Mouse (Mus musculus) heart, adult 2 months (tissue): ENCODE measurements at regions not wholly inside any gene's neighbourhood (a gene's known extent, or its start where the extent isn't known, plus 50 kb on each side); places are given as distances from the start of the nearest gene placed in this dataset.

Experiments used
- DNase-seq, 2 experiments: peaks; one replicate each; pipeline ENCODE4 v3.0.0; 2021
- H3K27ac ChIP-seq: fragments of 200-600 bp; 2 replicates; pipeline ENCODE4 v1.8.1; 2022
- H3K27me3 ChIP-seq: fragments of 200-500 bp; 2 replicates; pipeline ENCODE4 v1.6.1; 2012; ENCODE audit warnings: mild to moderate bottlenecking, low read length, inconsistent platforms, mixed read lengths; ENCODE audit not compliant: control insufficient read depth, insufficient read depth
- H3K36me3 ChIP-seq: fragments of 200-500 bp; 2 replicates; pipeline ENCODE4 v1.6.1; 2012; ENCODE audit warnings: low read length, inconsistent platforms; ENCODE audit not compliant: control insufficient read depth, insufficient read depth
- H3K4me1 ChIP-seq: fragments of 200-500 bp; 2 replicates; pipeline ENCODE4 v1.6.1; 2011; ENCODE audit warnings: low read length; ENCODE audit not compliant: control insufficient read depth, insufficient read depth
- H3K4me3 ChIP-seq: fragments of 200-600 bp; 2 replicates; pipeline ENCODE4 v1.8.1; 2022
- H3K79me2 ChIP-seq: fragments of 200-500 bp; replicated peaks from 2 replicates; pipeline ENCODE4 v1.6.1; 2012; ENCODE audit warnings: mild to moderate bottlenecking, inconsistent platforms, low read length, moderate library complexity, mixed read lengths; ENCODE audit not compliant: control insufficient read depth, insufficient read depth
- H3K9ac ChIP-seq: fragments of 200-500 bp; 2 replicates; pipeline ENCODE4 v1.6.1; 2012; ENCODE audit warnings: low read depth, mild to moderate bottlenecking, control low read depth, inconsistent platforms, low read length, mixed read lengths
- CTCF ChIP-seq: fragments of 200-600 bp; IDR thresholded peaks from 2 replicates; pipeline ENCODE4 v1.8.1; 2022; ENCODE audit warnings: antibody characterized with exemption, mild to moderate bottlenecking, moderate library complexity
- EP300 ChIP-seq: fragments of 200-500 bp; IDR thresholded peaks from 2 replicates; pipeline ENCODE4 v1.6.1; 2011; ENCODE audit warnings: low read depth, low read length, control low read depth; ENCODE audit not compliant: insufficient read depth
- POLR2A ChIP-seq: fragments of 200-500 bp; IDR thresholded peaks from 2 replicates; pipeline ENCODE4 v1.6.1; 2011; ENCODE audit warnings: mild to moderate bottlenecking, low read depth, low read length, control low read depth; ENCODE audit not compliant: insufficient read depth
- WGBS: fragments of 180-500 bp; shearing (Covaris S2); methylation state at CpG from one replicate; pipeline ENCODE4 v1.1.7; 2018; 5-methylcytosine and 5-hydroxymethylcytosine counted together
- intact Hi-C: fragments of 180-260 bp; cut with DNase I; formaldehyde crosslinking; loops from one replicate; pipeline ENCODE4 v1.15.1; 2025

DNA sequence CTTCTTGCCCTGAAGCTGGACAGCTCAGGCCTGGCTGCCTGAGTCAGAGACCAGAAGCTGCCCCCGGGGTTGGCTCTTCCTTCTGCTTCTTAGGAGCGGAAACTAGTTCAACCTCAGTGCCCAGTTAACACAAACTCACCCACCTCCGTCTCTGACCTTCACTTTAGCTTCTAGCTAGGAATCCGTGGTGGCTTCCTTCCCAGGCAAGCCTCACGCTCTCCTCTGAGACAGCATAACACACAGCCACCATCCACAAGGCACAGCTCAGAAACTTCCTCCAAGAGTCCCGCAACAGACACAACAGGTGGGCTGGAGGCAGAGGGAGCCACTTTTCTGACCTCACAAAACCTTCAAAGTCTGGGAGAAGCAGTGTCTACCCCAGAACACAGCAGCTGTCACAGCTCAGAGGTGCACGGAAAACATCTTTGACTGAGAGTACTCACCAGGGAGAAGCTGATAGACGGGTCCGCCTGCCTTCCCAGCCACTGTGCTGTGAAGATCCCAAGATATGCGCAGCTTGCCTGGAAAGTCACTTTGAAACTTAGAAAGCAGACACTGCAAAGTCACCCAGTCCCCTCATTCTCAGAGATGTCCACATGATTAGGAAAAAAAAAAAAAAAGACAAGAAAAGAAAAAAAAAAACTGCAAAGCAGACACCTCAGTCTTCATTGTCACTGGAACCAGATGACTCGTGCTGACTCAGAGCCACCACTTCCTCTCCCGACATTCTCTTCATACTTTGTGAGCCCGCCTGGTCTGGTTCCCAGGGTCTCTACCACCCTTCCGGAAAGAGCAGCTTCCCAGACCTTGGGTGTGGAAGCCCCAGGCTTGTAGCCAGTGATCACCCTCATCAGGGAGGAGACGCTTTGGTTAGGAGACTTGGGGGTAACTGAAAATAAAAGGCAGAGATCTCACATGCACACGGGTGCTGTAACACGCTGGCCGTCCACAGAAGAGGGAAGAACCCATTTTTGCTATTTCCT, 162.1 kb upstream of the Spdye4c start:
- H3K27me3 ChIP-seq = no peaks in the 10 kb centered on the region
- peak overlapping the region; percentile 77 for H3K27ac ChIP-seq
- TF ChIP-seq EP300 (0 out of 2 replicates have a peak, but pooled peaks have one; percentile 51), CTCF (no peak), POLR2A (peak; percentile 37; the same call in 1 of the 2 replicates)
- DNase-seq = peak; percentile 74 to 84
- H3K4me1 ChIP-seq = peaks cover 22% of the 10 kb centered on the region
- H3K79me2 ChIP-seq = no peaks in the 10 kb centered on the region
- 14% methylated on average over 18 of the region's 18 CpGs for WGBS
- intact Hi-C loops = loop anchor here (5.0 kb wide), 1 partner anchor 43 kb away; no protein-coding TSS in a partner anchor
- peak overlapping the region; percentile 36 for H3K9ac ChIP-seq
- peak overlapping the region; percentile 39 for H3K4me3 ChIP-seq
- no peaks in the 10 kb centered on the region for H3K36me3 ChIP-seq

DNA sequence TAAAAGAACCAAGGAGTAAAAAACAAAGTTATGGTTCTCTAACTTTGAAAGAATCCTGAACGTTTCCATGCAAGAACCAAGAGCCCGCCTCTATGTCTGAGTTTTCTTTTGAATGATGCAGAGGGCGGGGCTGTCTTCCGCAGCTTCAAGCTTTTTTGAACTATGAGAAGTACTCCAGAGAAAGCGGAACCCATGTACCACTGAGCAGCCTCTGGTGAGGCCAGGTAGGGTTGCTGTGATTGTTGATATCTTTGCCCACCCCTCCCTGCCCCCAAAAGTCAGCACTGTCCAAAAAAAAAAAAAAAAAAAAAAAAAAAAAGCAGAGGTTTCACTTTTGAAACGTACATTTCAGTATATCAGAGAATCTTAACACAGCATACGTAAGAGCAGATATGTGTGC, 161.2 kb upstream of the Spdye4c start:
- Histone ChIP-seq H3K4me1 (peaks cover 22% of the 10 kb centered on the region), H3K4me3 (peak overlapping the region; percentile 39), H3K27me3 (no peaks in the 10 kb centered on the region), H3K36me3 (no peaks in the 10 kb centered on the region), H3K79me2 (no peaks in the 10 kb centered on the region), H3K9ac (no peak overlapping the region), H3K27ac (peak overlapping the region; percentile 77)
- intact Hi-C loops = loop anchor here (5.0 kb wide), 1 partner anchor 43 kb away; no protein-coding TSS in a partner anchor
- 26% methylated on average over 7 of the region's 7 CpGs for WGBS
- TF ChIP-seq POLR2A = no peak
- no peak for TF ChIP-seq EP300
- TF ChIP-seq CTCF = no peak
- DNase-seq = peak in 1 of 2 experiments; percentile 44

DNA sequence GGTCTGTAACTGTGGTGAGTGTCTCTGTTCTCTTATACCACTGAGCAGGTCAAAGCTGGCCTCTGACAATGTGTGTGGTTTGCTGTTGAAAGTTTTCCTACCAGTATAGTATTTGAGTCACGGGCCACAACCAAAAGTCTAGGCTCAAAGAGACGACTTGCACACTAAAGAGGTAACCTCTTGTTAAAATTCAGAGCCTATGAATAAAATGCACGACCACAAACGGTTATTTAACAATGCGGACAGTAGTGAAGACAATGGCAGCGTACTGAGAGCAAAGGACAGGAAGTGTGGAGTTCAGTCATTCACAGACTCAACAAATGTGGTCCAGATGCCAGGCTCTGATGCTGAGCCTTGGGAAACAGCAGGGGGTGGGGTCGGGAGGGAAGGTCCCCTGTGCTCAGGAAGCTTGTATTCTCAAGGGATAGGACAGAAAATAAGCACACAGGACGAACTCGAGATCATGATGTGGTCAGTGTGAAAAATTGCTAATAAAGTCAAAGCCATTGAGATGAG, 160.2 kb upstream of the Spdye4c start:
- no peak for DNase-seq
- H3K9ac ChIP-seq = no peak overlapping the region
- H3K79me2 ChIP-seq = no peaks in the 10 kb centered on the region
- peaks cover 17% of the 10 kb centered on the region for H3K4me1 ChIP-seq
- WGBS = 47% methylated on average over 9 of the region's 9 CpGs
- peak overlapping the region; percentile 77 for H3K27ac ChIP-seq
- H3K4me3 ChIP-seq = no peak overlapping the region
- TF ChIP-seq CTCF (no peak), EP300 (no peak), POLR2A (no peak)
- H3K27me3 ChIP-seq = no peaks in the 10 kb centered on the region
- H3K36me3 ChIP-seq = no peaks in the 10 kb centered on the region
- intact Hi-C loops = no loop called here

DNA sequence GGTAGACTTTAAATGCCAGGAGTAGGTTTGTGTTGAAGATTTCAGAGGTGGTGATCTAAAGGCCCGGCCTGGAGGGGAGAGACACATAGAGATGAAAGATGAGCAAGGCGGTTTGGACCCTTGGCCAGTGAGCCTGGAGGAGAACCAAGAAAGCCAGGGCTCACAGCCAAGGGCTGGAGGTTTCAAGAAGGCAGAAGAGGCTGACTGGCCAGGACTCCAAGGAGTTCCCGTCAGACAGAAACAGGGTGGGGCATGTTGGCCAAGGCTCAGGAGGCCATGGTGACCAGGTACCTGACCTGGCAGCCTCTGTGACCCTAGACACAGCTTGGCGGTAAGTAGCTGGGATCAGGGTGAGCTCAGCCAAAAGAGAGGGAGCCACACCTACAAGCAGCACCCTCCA, 159.3 kb upstream of the Spdye4c start:
- Histone ChIP-seq H3K79me2 (no peaks in the 10 kb centered on the region), H3K9ac (no peak overlapping the region), H3K4me1 (peaks cover 17% of the 10 kb centered on the region), H3K27ac (no peak overlapping the region; the same call in 1 of the 2 replicates), H3K27me3 (no peaks in the 10 kb centered on the region), H3K4me3 (no peak overlapping the region), H3K36me3 (no peaks in the 10 kb centered on the region)
- no peak for TF ChIP-seq POLR2A
- TF ChIP-seq EP300 = no peak
- TF ChIP-seq CTCF = no peak
- WGBS = 55% methylated on average over 4 of the region's 4 CpGs
- intact Hi-C loops = no loop called here
- DNase-seq = peak; percentile 42 to 58

DNA sequence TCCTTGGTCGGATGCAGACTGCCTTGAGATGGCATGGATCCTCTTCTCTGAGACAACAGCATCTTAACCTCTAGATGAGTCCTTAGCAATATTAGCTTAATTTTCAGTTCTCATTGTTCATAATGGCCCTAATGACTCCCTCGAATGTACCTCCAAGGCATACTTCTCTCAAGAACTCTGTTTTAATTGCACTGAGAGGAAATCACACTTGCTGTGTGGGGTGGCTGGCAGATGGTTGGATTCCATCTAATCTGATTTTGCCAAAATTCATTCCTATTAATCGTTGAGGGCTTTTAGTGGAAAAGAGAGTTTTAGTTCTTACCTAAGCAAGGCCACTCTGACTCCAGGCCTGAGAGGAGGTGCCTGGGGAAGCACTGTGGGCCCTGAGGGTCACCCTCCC, 158.3 kb upstream of the Spdye4c start:
- 87% methylated on average over 3 of the region's 3 CpGs for WGBS
- Histone ChIP-seq H3K4me3 (no peak overlapping the region), H3K27me3 (no peaks in the 10 kb centered on the region), H3K36me3 (no peaks in the 10 kb centered on the region), H3K79me2 (no peaks in the 10 kb centered on the region), H3K9ac (no peak overlapping the region), H3K27ac (no peak overlapping the region), H3K4me1 (peaks cover 17% of the 10 kb centered on the region)
- no peak for DNase-seq
- intact Hi-C loops = no loop called here
- TF ChIP-seq CTCF = no peak
- TF ChIP-seq POLR2A = no peak
- TF ChIP-seq EP300 = no peak
